Mouse (Mus musculus): ENCODE data around the gene 4922502D21Rik. TPM values are rescaled to one million over a fixed set of nuclear protein-coding genes. Genes with fewer than 3 reads are reported as not detected.

4922502D21Rik gene
- not detected for polyA plus RNA-seq (2014; fragmentation: Illumina TruSeq; extraction: RNeasy Lipid Tissue Mini Kit (QIAGEN cat#74804); ENCODE audit: low read depth, low replicate concordance)

GRCm38 (mm10) chr6:129331610-129332009 lies at the start of gene 4922502D21Rik:
TSS of gene 4922502D21Rik (minus strand) at chr6:129331796.

GRCm38 (mm10) chr6:129342391-129342790 lies 10.8 kb upstream of the 4922502D21Rik start, which contains the start of gene Clec12a:
TSS of gene Clec12a (plus strand) at chr6:129342691.

GRCm38 (mm10) chr6:129275220-129275619 lies 56.4 kb downstream of the 4922502D21Rik start, which contains the start of gene Cd69:
TSS of gene Cd69 (minus strand) at chr6:129275436.

Other genes with a start within 250 kb of the 4922502D21Rik start
- gene Clec2e, start 230.9 kb downstream of the 4922502D21Rik start, polyA plus RNA-seq (2014; fragmentation: Illumina TruSeq; extraction: RNeasy Lipid Tissue Mini Kit (QIAGEN cat#74804); ENCODE audit: low read depth, low replicate concordance), result 83.0 TPM
- 665 TPM for gene Clec2d, start 151.2 kb downstream of the 4922502D21Rik start, polyA plus RNA-seq (2014; fragmentation: Illumina TruSeq; extraction: RNeasy Lipid Tissue Mini Kit (QIAGEN cat#74804); ENCODE audit: low read depth, low replicate concordance)
- gene Cd69, start 56.4 kb downstream of the 4922502D21Rik start, polyA plus RNA-seq (2014; fragmentation: Illumina TruSeq; extraction: RNeasy Lipid Tissue Mini Kit (QIAGEN cat#74804); ENCODE audit: low read depth, low replicate concordance), result 8.1 TPM
- 5.8 TPM for gene Clec12a, start 10.9 kb upstream of the 4922502D21Rik start, polyA plus RNA-seq (2014; fragmentation: Illumina TruSeq; extraction: RNeasy Lipid Tissue Mini Kit (QIAGEN cat#74804); ENCODE audit: low read depth, low replicate concordance)
- 0.57 TPM for gene Clec12b, start 54.1 kb upstream of the 4922502D21Rik start, polyA plus RNA-seq (2014; fragmentation: Illumina TruSeq; extraction: RNeasy Lipid Tissue Mini Kit (QIAGEN cat#74804); ENCODE audit: low read depth, low replicate concordance)
- gene Clec1b, start 65.5 kb upstream of the 4922502D21Rik start, polyA plus RNA-seq (2014; fragmentation: Illumina TruSeq; extraction: RNeasy Lipid Tissue Mini Kit (QIAGEN cat#74804); ENCODE audit: low read depth, low replicate concordance), result 3.5 TPM
- 5.8 TPM for gene Clec9a, start 77.1 kb upstream of the 4922502D21Rik start, polyA plus RNA-seq (2014; fragmentation: Illumina TruSeq; extraction: RNeasy Lipid Tissue Mini Kit (QIAGEN cat#74804); ENCODE audit: low read depth, low replicate concordance)
- 3.8 TPM for gene Clec1a, start 120.2 kb upstream of the 4922502D21Rik start, polyA plus RNA-seq (2014; fragmentation: Illumina TruSeq; extraction: RNeasy Lipid Tissue Mini Kit (QIAGEN cat#74804); ENCODE audit: low read depth, low replicate concordance)
- 0.22 TPM for gene Olr1, start 175.4 kb upstream of the 4922502D21Rik start, polyA plus RNA-seq (2014; fragmentation: Illumina TruSeq; extraction: RNeasy Lipid Tissue Mini Kit (QIAGEN cat#74804); ENCODE audit: low read depth, low replicate concordance)
- gene Tmem52b, start 180.8 kb upstream of the 4922502D21Rik start, polyA plus RNA-seq (2014; fragmentation: Illumina TruSeq; extraction: RNeasy Lipid Tissue Mini Kit (QIAGEN cat#74804); ENCODE audit: low read depth, low replicate concordance), result not detected
- 15.6 TPM for gene Gabarapl1, start 201.4 kb upstream of the 4922502D21Rik start, polyA plus RNA-seq (2014; fragmentation: Illumina TruSeq; extraction: RNeasy Lipid Tissue Mini Kit (QIAGEN cat#74804); ENCODE audit: low read depth, low replicate concordance)
- 1.7 TPM for gene Klre1, start 246.1 kb upstream of the 4922502D21Rik start, polyA plus RNA-seq (2014; fragmentation: Illumina TruSeq; extraction: RNeasy Lipid Tissue Mini Kit (QIAGEN cat#74804); ENCODE audit: low read depth, low replicate concordance)

Measured in sigmoid colon, adult 10 weeks (tissue).